In genomic region chr9:52676587-52676986, GRCm38 (mm10) we compare ENCODE assay signal across 8 mouse cellular contexts. TPM values are rescaled to one million over a fixed set of nuclear protein-coding genes. Genes with fewer than 3 reads are reported as not detected.
DNase-seq lines count a peak whose midpoint lies in the region; ATAC-seq lines count a peak whose summit lies in the region.
"Had no signal": no experiment of that assay in that cellular context is flagged by ENCODE, and none has a peak within 500 bp of the region (broad histone marks: within the 10 kb centered on the region; RNA-seq: fewer than 3 reads in every experiment).

No protein-coding gene starts in this region.

- peak overlapping the region; percentile 91 for H3K4me3 ChIP-seq in megakaryocyte, embryonic 14.5 days (replicated peaks)
- H3K4me3 ChIP-seq: embryonic facial prominence, embryonic 15.5 days had no signal

- H3K27me3 ChIP-seq in megakaryocyte, embryonic 14.5 days (replicated peaks): peaks cover 51% of the 10 kb centered on the region

- no peaks in the 10 kb centered on the region for H3K9me3 ChIP-seq in megakaryocyte, embryonic 14.5 days
- H3K9me3 ChIP-seq: embryonic facial prominence, embryonic 15.5 days had no signal

- H3K4me1 ChIP-seq in megakaryocyte, embryonic 14.5 days: peaks cover 37% of the 10 kb centered on the region

- peak; percentile 6 for DNase-seq in c-Kit-positive CD71-positive TER-119-positive erythroid progenitor cells, embryonic 14.5 days (ENCODE audit: low spot score)
- peak; percentile 30 for DNase-seq in induced T-regulatory cell, adult 2 months (ENCODE audit: low read depth)
- peak; percentile 66 for DNase-seq in retina, embryonic 14.5 days (ENCODE audit: low spot score)
- DNase-seq in layer of hippocampus, adult 9-11 months: no peak
- no peak for DNase-seq in lung, adult 18-20 months

- H3K36me3 ChIP-seq in megakaryocyte, embryonic 14.5 days (replicated peaks; ENCODE audit: low read length): no peaks in the 10 kb centered on the region
- H3K36me3 ChIP-seq: embryonic facial prominence, embryonic 15.5 days had no signal

- ATAC-seq in megakaryocyte, adult 5-6 weeks (ENCODE audit: poor library complexity, severe bottlenecking): no peak

RNA-seq across cellular contexts. Expression of gene AI593442, which starts 3.0 kb away (rescaled TPM):
- polyA plus RNA-seq in megakaryocyte, embryonic 14.5 days (2012; ENCODE audit: insufficient read depth, low replicate concordance): 0.38 and 0.87 TPM in 2 replicates
- not detected in 2 replicates for total RNA-seq in megakaryocyte, adult 5-6 weeks (2015)
- total RNA-seq in megakaryocyte, adult 5-6 weeks (2017): not detected in 2 replicates

Comparison
In these comparisons a context has a peak if more than half of its experiments do, and no peak if none do; other contexts are left out.
1. DNase-seq: peak in c-Kit-positive CD71-positive TER-119-positive erythroid progenitor cells, embryonic 14.5 days (single experiment), induced T-regulatory cell, adult 2 months (single experiment) and retina, embryonic 14.5 days (single experiment); none in layer of hippocampus, adult 9-11 months (single experiment) and lung, adult 18-20 months (0 of 2).